In the genomic region with DNA sequence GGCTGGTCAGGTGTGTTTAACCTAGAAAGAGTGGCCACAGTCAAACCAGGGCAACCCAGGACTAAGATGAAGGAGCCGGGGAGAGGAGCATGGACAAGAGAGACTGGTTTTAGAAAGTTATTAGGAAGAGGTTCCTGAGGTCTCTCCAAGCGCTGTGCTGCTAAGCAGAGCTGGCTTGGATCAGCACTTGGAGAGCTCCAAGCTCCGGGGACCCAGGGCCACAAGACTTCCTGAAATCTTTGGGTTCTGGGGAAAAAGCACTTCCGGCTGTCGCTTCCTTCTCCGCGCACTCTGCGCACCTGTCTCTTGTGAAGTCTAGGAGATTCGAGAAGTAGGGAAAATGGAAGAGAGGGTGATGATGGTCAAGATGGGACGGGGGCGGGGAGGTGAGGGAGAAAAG, we compare ENCODE assay signal across 9 mouse cellular contexts. TPM values are rescaled to one million over a fixed set of nuclear protein-coding genes. Genes with fewer than 3 reads are reported as not detected.
A peak's percentile ranks its signal among the peaks of the same experiment; 100 is the strongest.
DNase-seq lines count a peak whose midpoint lies in the region; ATAC-seq and TF ChIP-seq lines count a peak whose summit lies in the region.
"Had no signal": no experiment of that assay in that cellular context is flagged by ENCODE, and none has a peak within 500 bp of the region (broad histone marks: within the 10 kb centered on the region; RNA-seq: fewer than 3 reads in every experiment).

No protein-coding gene starts in this region.

- H3K27me3 ChIP-seq in cerebellum, adult 2 months (ENCODE audit: control insufficient read depth, insufficient read depth, low read length): no peaks in the 10 kb centered on the region
- no peaks in the 10 kb centered on the region for H3K27me3 ChIP-seq in testis, adult 2 months (ENCODE audit: control insufficient read depth, insufficient read depth, low read length)
- peaks cover 49% of the 10 kb centered on the region for H3K27me3 ChIP-seq in limb, embryonic 12.5 days
- H3K27me3 ChIP-seq in thymus, adult 2 months (ENCODE audit: control insufficient read depth, insufficient read depth, low read length): peaks cover 11% of the 10 kb centered on the region; the same call in 1 of the 2 replicates

- TF ChIP-seq CTCF in cerebellum, adult 2 months (IDR thresholded peaks at IDR 0.05; ENCODE audit: borderline replicate concordance, insufficient read depth, low read depth, low read length): no peak
- TF ChIP-seq CTCF in testis, adult 2 months (IDR thresholded peaks at IDR 0.05; ENCODE audit: control insufficient read depth, insufficient read depth, insufficient replicate concordance, low read depth, low read length): no peak
- no peak for TF ChIP-seq CTCF in thymus, adult 2 months (IDR thresholded peaks at IDR 0.05; ENCODE audit: borderline replicate concordance, control insufficient read depth, extremely low read depth, insufficient read depth, low read length, poor library complexity)

- peak overlapping the region; percentile 86 for H3K4me3 ChIP-seq in cerebellum, adult 2 months (replicated peaks; ENCODE audit: insufficient read depth, low read depth, low read length)
- H3K4me3 ChIP-seq in testis, adult 2 months (ENCODE audit: control insufficient read depth, low read depth, low read length): peak overlapping the region; percentile 86
- no peak overlapping the region for H3K4me3 ChIP-seq in limb, embryonic 12.5 days (replicated peaks)
- no peak overlapping the region for H3K4me3 ChIP-seq in thymus, adult 2 months (ENCODE audit: control insufficient read depth, insufficient read depth, low read length)
- H3K4me3 ChIP-seq: liver, embryonic 13.5 days had no signal

- H3K4me1 ChIP-seq in cerebellum, adult 2 months (ENCODE audit: control insufficient read depth, insufficient read depth, low read length): peaks cover 21% of the 10 kb centered on the region
- H3K4me1 ChIP-seq in testis, adult 2 months (ENCODE audit: control insufficient read depth, insufficient read depth, low read length): peaks cover 7% of the 10 kb centered on the region
- H3K4me1 ChIP-seq in limb, embryonic 12.5 days (replicated peaks): peaks cover 38% of the 10 kb centered on the region
- no peaks in the 10 kb centered on the region for H3K4me1 ChIP-seq in thymus, adult 2 months (replicated peaks; ENCODE audit: control insufficient read depth, insufficient read depth, low read length)

- ATAC-seq in limb, embryonic 12.5 days (ENCODE audit: insufficient number of reproducible peaks, insufficient read depth, low FRiP score, low TSS enrichment, low read depth): no peak
- no peak for ATAC-seq in erythroid progenitor cell, adult 5-6 weeks (replicated peaks; ENCODE audit: low FRiP score, poor library complexity, severe bottlenecking)

- no peak for TF ChIP-seq POLR2A in cerebellum, adult 2 months (IDR thresholded peaks at IDR 0.05; ENCODE audit: borderline replicate concordance, insufficient read depth, low read length)
- TF ChIP-seq POLR2A in testis, adult 2 months (IDR thresholded peaks at IDR 0.05; ENCODE audit: control insufficient read depth, low read depth, low read length): no peak
- no peak for TF ChIP-seq POLR2A in thymus, adult 2 months (IDR thresholded peaks at IDR 0.05; ENCODE audit: control insufficient read depth, extremely low read depth, insufficient read depth, low read length, poor library complexity)

- H3K27ac ChIP-seq in cerebellum, adult 2 months (ENCODE audit: insufficient read depth, low read length): no peak overlapping the region
- no peak overlapping the region for H3K27ac ChIP-seq in testis, adult 2 months (ENCODE audit: control insufficient read depth, insufficient read depth, low read depth, low read length)
- no peak overlapping the region for H3K27ac ChIP-seq in limb, embryonic 12.5 days
- no peak overlapping the region for H3K27ac ChIP-seq in thymus, adult 2 months (ENCODE audit: control insufficient read depth, insufficient read depth, low read length)
- H3K27ac ChIP-seq: liver, embryonic 13.5 days had no signal

- intact Hi-C loops in left cerebral cortex, postnatal 14 days (cut with DNase I): no loop called here

- no peaks in the 10 kb centered on the region for H3K9me3 ChIP-seq in limb, embryonic 12.5 days
- H3K9me3 ChIP-seq: liver, embryonic 13.5 days had no signal

- no peaks in the 10 kb centered on the region for H3K36me3 ChIP-seq in testis, adult 2 months (ENCODE audit: control insufficient read depth, insufficient read depth, low read length)
- H3K36me3 ChIP-seq in limb, embryonic 12.5 days: no peaks in the 10 kb centered on the region
- H3K36me3 ChIP-seq in thymus, adult 2 months (ENCODE audit: control insufficient read depth, insufficient read depth, low read length): no peaks in the 10 kb centered on the region
- H3K36me3 ChIP-seq: liver, embryonic 13.5 days had no signal

- WGBS in cerebellum, adult 2 months: 27% methylated on average over 11 of the region's 11 CpGs
- 3% methylated on average over 11 of the region's 11 CpGs for WGBS in limb, embryonic 12.5 days
- 9% methylated on average over 11 of the region's 11 CpGs for WGBS in thymus, adult 2 months

- H3K4me2 ChIP-seq in limb, embryonic 12.5 days: peak overlapping the region; percentile 40
- H3K4me2 ChIP-seq: liver, embryonic 13.5 days had no signal

- H3K9ac ChIP-seq in limb, embryonic 12.5 days (replicated peaks): no peak overlapping the region
- H3K9ac ChIP-seq: liver, embryonic 13.5 days had no signal

- peak in 1 of 2 experiments; percentile 22 for DNase-seq in cerebellum, adult 2 months
- DNase-seq in cerebellum, postnatal 4 days (ENCODE audit: low spot score in 2 of 2): no peak
- no peak for DNase-seq in testis, postnatal 14 days (ENCODE audit: low spot score)
- no peak for DNase-seq in thymus, adult 2 months
- DNase-seq in left cerebral cortex, postnatal 14 days (ENCODE audit: low spot score in 2 of 2): no peak
- DNase-seq: liver, embryonic 13.5 days had no signal

RNA-seq across cellular contexts. Expression of gene Riiad1, which starts 0.6 kb away (rescaled TPM):
- 1.3 and 1.6 TPM in 2 replicates for polyA plus RNA-seq in cerebellum, adult 2 months (2012; rRNA removed)
- polyA plus RNA-seq in testis, adult 2 months (2012; rRNA removed): 107 and 109 TPM in 2 replicates
- 1.1 and 2.8 TPM in 2 replicates for polyA plus RNA-seq in limb, embryonic 12.5 days (2016; fragmentation: Nextera tagmentation; extraction: Ambion mirVana)
- polyA plus RNA-seq in thymus, adult 2 months (2012; rRNA removed): 0.50 TPM in 1 of 2 replicates, not detected in the other
- 1 to 10 TPM; 6.5 to 7.3 TPM for total RNA-seq in left cerebral cortex, postnatal 14 days (2021)
- not detected in 2 replicates for total RNA-seq in erythroid progenitor cell, adult 5-6 weeks (2015; ENCODE audit: low replicate concordance)
- not detected in 2 replicates for total RNA-seq in erythroid progenitor cell, adult 5-6 weeks (2017; ENCODE audit: low replicate concordance)
- polyA plus RNA-seq: liver, embryonic 13.5 days had no signal

RNA-seq across cellular contexts. Expression of gene Celf3, which starts 1.5 kb away (rescaled TPM):
- polyA plus RNA-seq in cerebellum, adult 2 months (2012; rRNA removed): 112 and 123 TPM in 2 replicates
- 243 and 256 TPM in 2 replicates for polyA plus RNA-seq in testis, adult 2 months (2012; rRNA removed)
- 2.2 and 2.7 TPM in 2 replicates for polyA plus RNA-seq in limb, embryonic 12.5 days (2016; fragmentation: Nextera tagmentation; extraction: Ambion mirVana)
- 3.0 and 3.3 TPM in 2 replicates for polyA plus RNA-seq in thymus, adult 2 months (2012; rRNA removed)
- 100 to 1,000 TPM; 207 to 232 TPM for total RNA-seq in left cerebral cortex, postnatal 14 days (2021)
- not detected in 2 replicates for total RNA-seq in erythroid progenitor cell, adult 5-6 weeks (2015; ENCODE audit: low replicate concordance)
- total RNA-seq in erythroid progenitor cell, adult 5-6 weeks (2017; ENCODE audit: low replicate concordance): not detected in 2 replicates

RNA-seq across cellular contexts. Expression of gene Oaz3, which starts 35.8 kb away (rescaled TPM):
- 0.15 and 0.32 TPM in 2 replicates for polyA plus RNA-seq in cerebellum, adult 2 months (2012; rRNA removed)
- polyA plus RNA-seq in testis, adult 2 months (2012; rRNA removed): 2,779 and 3,078 TPM in 2 replicates
- 0.33 and 0.34 TPM in 2 replicates for polyA plus RNA-seq in limb, embryonic 12.5 days (2016; fragmentation: Nextera tagmentation; extraction: Ambion mirVana)
- 0.43 and 0.71 TPM in 2 replicates for polyA plus RNA-seq in thymus, adult 2 months (2012; rRNA removed)
- not detected for total RNA-seq in left cerebral cortex, postnatal 14 days (2021)
- 0.84 TPM in 1 of 2 replicates, not detected in the other for total RNA-seq in erythroid progenitor cell, adult 5-6 weeks (2015; ENCODE audit: low replicate concordance)
- not detected in 2 replicates for total RNA-seq in erythroid progenitor cell, adult 5-6 weeks (2017; ENCODE audit: low replicate concordance)

RNA-seq across cellular contexts. Expression of gene Mrpl9, which starts 36.4 kb away (rescaled TPM):
- 58.5 and 58.6 TPM in 2 replicates for polyA plus RNA-seq in cerebellum, adult 2 months (2012; rRNA removed)
- 16.8 and 17.1 TPM in 2 replicates for polyA plus RNA-seq in testis, adult 2 months (2012; rRNA removed)
- polyA plus RNA-seq in limb, embryonic 12.5 days (2016; fragmentation: Nextera tagmentation; extraction: Ambion mirVana): 69.3 and 69.9 TPM in 2 replicates
- 46.4 and 47.5 TPM in 2 replicates for polyA plus RNA-seq in thymus, adult 2 months (2012; rRNA removed)
- 10 to 100 TPM; 38.3 to 40.0 TPM for total RNA-seq in left cerebral cortex, postnatal 14 days (2021)
- total RNA-seq in erythroid progenitor cell, adult 5-6 weeks (2015; ENCODE audit: low replicate concordance): 15.5 and 19.5 TPM in 2 replicates
- 17.7 and 27.5 TPM in 2 replicates for total RNA-seq in erythroid progenitor cell, adult 5-6 weeks (2017; ENCODE audit: low replicate concordance)

Comparison
In these comparisons a context has a peak if more than half of its experiments do, and no peak if none do; other contexts are left out.
1. H3K4me3 ChIP-seq: peak in cerebellum, adult 2 months (single experiment) and testis, adult 2 months (single experiment); none in limb, embryonic 12.5 days (single experiment) and thymus, adult 2 months (single experiment).
2. RNA of gene Riiad1, which starts 0.6 kb away (polyA plus RNA-seq): 107 to 109 TPM in testis, adult 2 months; 1.3 to 1.6 TPM in cerebellum, adult 2 months, 1.1 to 2.8 TPM in limb, embryonic 12.5 days and 0.50 TPM in thymus, adult 2 months; every median in the first group is over 10 times any median in the second.
3. RNA of gene Celf3, which starts 1.5 kb away (polyA plus RNA-seq): 243 to 256 TPM in testis, adult 2 months and 112 to 123 TPM in cerebellum, adult 2 months; 3.0 to 3.3 TPM in thymus, adult 2 months and 2.2 to 2.7 TPM in limb, embryonic 12.5 days; every median in the first group is over 10 times any median in the second.
4. RNA of gene Oaz3, which starts 35.8 kb away (polyA plus RNA-seq): 2,779 to 3,078 TPM in testis, adult 2 months; 0.43 to 0.71 TPM in thymus, adult 2 months, 0.33 to 0.34 TPM in limb, embryonic 12.5 days and 0.15 to 0.32 TPM in cerebellum, adult 2 months; every median in the first group is over 1,000 times any median in the second.